Mouse (Mus musculus) heart, postnatal 0 days (tissue): ENCODE measurements around the gene Sema6d. TPM values are rescaled to one million over a fixed set of nuclear protein-coding genes. Genes with fewer than 3 reads are reported as not detected.

Source experiments
- ATAC-seq: fragments of 200-750 bp; cut with Nextera tagmentation; 2 replicates; pipeline ENCODE4 v1.8.0; 2017; ENCODE audit warnings: low read depth, moderate number of reproducible peaks, moderate library complexity; ENCODE audit not compliant: insufficient read depth
- DNase-seq: peaks from one replicate; pipeline ENCODE4 v3.0.0-alpha.2; 2016; ENCODE audit warnings: low spot score
- H3K27ac ChIP-seq: fragments of 300-500 bp; sonication (generic); 2 replicates; pipeline ENCODE4 v1.5.1; 2014; ENCODE audit warnings: low read depth, mild to moderate bottlenecking
- H3K27me3 ChIP-seq: fragments of 300-500 bp; sonication (generic); 2 replicates; pipeline ENCODE4 v1.6.1; 2014; ENCODE audit warnings: low read length, mixed read lengths; ENCODE audit not compliant: control insufficient read depth, insufficient read depth
- H3K36me3 ChIP-seq: fragments of 300-500 bp; sonication (generic); replicated peaks from 2 replicates; pipeline ENCODE4 v1.6.1; 2014; ENCODE audit warnings: low read length, mixed read lengths; ENCODE audit not compliant: control insufficient read depth, insufficient read depth
- H3K4me1 ChIP-seq: fragments of 300-500 bp; sonication (generic); 2 replicates; pipeline ENCODE4 v1.6.1; 2014; ENCODE audit warnings: antibody characterized with exemption; ENCODE audit not compliant: control insufficient read depth, insufficient read depth
- H3K4me2 ChIP-seq: fragments of 300-500 bp; sonication (generic); 2 replicates; pipeline ENCODE4 v1.6.1; 2014; ENCODE audit warnings: low read depth, mild to moderate bottlenecking, low read length, moderate library complexity
- H3K4me3 ChIP-seq: fragments of 300-500 bp; sonication (generic); 2 replicates; pipeline ENCODE4 v1.5.1; 2014; ENCODE audit warnings: low read depth, low read length
- H3K9ac ChIP-seq: fragments of 300-500 bp; sonication (generic); replicated peaks from 2 replicates; pipeline ENCODE4 v1.6.1; 2014; ENCODE audit warnings: low read depth, low read length, mixed read lengths
- H3K9me3 ChIP-seq: fragments of 300-500 bp; sonication (generic); replicated peaks from 2 replicates; pipeline ENCODE4 v1.6.1; 2016; ENCODE audit warnings: low read length; ENCODE audit not compliant: control insufficient read depth
- CTCF ChIP-seq: IDR thresholded peaks from 2 replicates; pipeline ENCODE4 v1.5.1; 2016; ENCODE audit warnings: antibody characterized with exemption, control low read depth, low read depth
- EP300 ChIP-seq: IDR thresholded peaks from 2 replicates; pipeline ENCODE4 v1.6.1; 2016; ENCODE audit warnings: antibody characterized with exemption, low read depth
- WGBS: fragments of 180-500 bp; shearing (Covaris S2); extraction: QIAGEN DNeasy Blood & Tissue Kit; methylation state at CpG from one replicate; pipeline ENCODE4 v1.1.7; 2014; 5-methylcytosine and 5-hydroxymethylcytosine counted together
- polyA plus RNA-seq: library from polyadenylated mRNA; unstranded; fragments of >200 nt; fragmentation: Nextera tagmentation; extraction: Ambion mirVana; gene quantifications from 2 replicates; pipeline ENCODE4 v1.2.1, GENCODE M21; 2015
- total RNA-seq: library from RNA; depleted of rRNA; stranded (reverse); fragments of >200 nt; gene quantifications from 2 replicates; pipeline ENCODE4 v1.2.3, GENCODE M21; 2014; ENCODE audit warnings: low replicate concordance

The Sema6d gene
- total and polyA plus RNA-seq, 2 experiments from 2014 or later = 8.7 to 28.8 TPM

- ATAC-seq (peak; percentile 36), DNase-seq (no peak)
- TF ChIP-seq CTCF (no peak), EP300 (no peak)
- H3K36me3 ChIP-seq = no peaks in the 10 kb centered on the region
- 2% methylated on average over 49 of the region's 49 CpGs for WGBS
- peak overlapping the region; percentile 56 for H3K4me3 ChIP-seq
- peaks cover 30% of the 10 kb centered on the region for H3K27me3 ChIP-seq
- 0 out of 2 replicates have a peak, but pooled peaks cover 7% of the 10 kb centered on the region for H3K4me1 ChIP-seq
- 0 out of 2 replicates have a peak overlapping the region, but pooled peaks have one; percentile 26 for H3K9ac ChIP-seq
- H3K4me2 ChIP-seq = peak overlapping the region; percentile 78
- H3K9me3 ChIP-seq = no peaks in the 10 kb centered on the region
- H3K27ac ChIP-seq = no peak overlapping the region
Measured at GRCm38 (mm10) chr2:124090231-124091141, 717 bp downstream of the Sema6d start.

DNA sequence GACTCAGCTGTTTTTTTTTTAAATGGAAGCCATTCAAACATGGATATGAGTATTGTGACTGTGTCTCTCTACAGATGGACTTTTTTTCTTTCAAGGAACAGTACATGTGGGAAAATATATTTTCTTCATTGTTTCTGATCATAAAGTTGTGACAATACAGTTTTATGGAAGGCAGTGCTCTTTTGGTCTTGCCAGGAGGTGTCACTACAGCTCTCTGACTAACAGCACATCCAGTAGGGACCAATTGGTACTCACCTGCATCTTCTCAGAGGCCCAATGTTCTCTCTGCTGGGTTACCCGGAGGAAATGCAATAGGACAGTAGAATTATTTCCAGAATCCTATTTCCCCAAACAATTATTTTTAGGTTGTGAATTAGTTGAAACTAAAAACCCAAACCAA lies 9.9 kb downstream of the Sema6d start:
- Histone ChIP-seq H3K9ac (no peak overlapping the region), H3K4me2 (no peak overlapping the region), H3K9me3 (no peaks in the 10 kb centered on the region), H3K4me1 (peaks cover 7% of the 10 kb centered on the region), H3K27ac (no peak overlapping the region), H3K4me3 (no peak overlapping the region), H3K27me3 (no peaks in the 10 kb centered on the region), H3K36me3 (no peaks in the 10 kb centered on the region)
- TF ChIP-seq CTCF = peak; percentile 51
- TF ChIP-seq EP300 = no peak
- ATAC-seq (no peak), DNase-seq (no peak)
- 11% methylated on average over 1 of the region's 1 CpGs for WGBS

- Histone ChIP-seq H3K27me3 (no peaks in the 10 kb centered on the region), H3K4me3 (no peak overlapping the region), H3K9me3 (no peaks in the 10 kb centered on the region), H3K9ac (no peak overlapping the region), H3K27ac (no peak overlapping the region), H3K4me1 (peaks cover 7% of the 10 kb centered on the region), H3K36me3 (no peaks in the 10 kb centered on the region), H3K4me2 (no peak overlapping the region)
- TF ChIP-seq CTCF (peak; percentile 87), EP300 (no peak)
- peak; percentile 21 for DNase-seq
- 23% methylated on average over 9 of the region's 9 CpGs for WGBS
- peak; percentile 53 for ATAC-seq
Measured at GRCm38 (mm10) chr2:124100486-124101200, 10.9 kb downstream of the Sema6d start.

- no peak overlapping the region for H3K4me2 ChIP-seq
- no peaks in the 10 kb centered on the region for H3K9me3 ChIP-seq
- no peaks in the 10 kb centered on the region for H3K27me3 ChIP-seq
- no peak overlapping the region for H3K4me3 ChIP-seq
- H3K9ac ChIP-seq = no peak overlapping the region
- TF ChIP-seq CTCF (no peak), EP300 (no peak)
- no peak overlapping the region for H3K27ac ChIP-seq
- peaks cover 7% of the 10 kb centered on the region for H3K4me1 ChIP-seq
- H3K36me3 ChIP-seq = no peaks in the 10 kb centered on the region
- DNase-seq (no peak), ATAC-seq (no peak)
Measured at GRCm38 (mm10) chr2:124101201-124101517, 11.4 kb downstream of the Sema6d start.

- Histone ChIP-seq H3K4me3 (no peak overlapping the region), H3K9me3 (no peaks in the 10 kb centered on the region), H3K4me1 (peaks cover 7% of the 10 kb centered on the region), H3K27ac (no peak overlapping the region), H3K4me2 (no peak overlapping the region), H3K9ac (no peak overlapping the region), H3K36me3 (no peaks in the 10 kb centered on the region), H3K27me3 (no peaks in the 10 kb centered on the region)
- ATAC-seq (no peak), DNase-seq (no peak)
- 26% methylated on average over 5 of the region's 5 CpGs for WGBS
- no peak for TF ChIP-seq EP300
- TF ChIP-seq CTCF = no peak
Measured at GRCm38 (mm10) chr2:124101580-124101979, 11.8 kb downstream of the Sema6d start.
